Mouse (Mus musculus) midbrain, embryonic 15.5 days (tissue): ENCODE results near the gene 2310039H08Rik. TPM values are rescaled to one million over a fixed set of nuclear protein-coding genes. Genes with fewer than 3 reads are reported as not detected.
"Not testable (repeated sequence)": the region's sequence is repeated elsewhere in the genome, so short reads cannot be mapped to it uniquely, and the experiment has no call there.

Source experiments
- ATAC-seq: fragments of 200-750 bp; cut with Nextera tagmentation; replicated peaks from 2 replicates; pipeline ENCODE4 v1.8.0; 2017; ENCODE audit warnings: moderate TSS enrichment
- H3K27ac ChIP-seq: fragments of 300-500 bp; sonication (generic); 2 replicates; pipeline ENCODE4 v1.5.1; 2015; ENCODE audit warnings: mild to moderate bottlenecking, inconsistent platforms
- H3K27me3 ChIP-seq: fragments of 300-500 bp; sonication (generic); replicated peaks from 2 replicates; pipeline ENCODE4 v1.6.1; 2015; ENCODE audit warnings: inconsistent platforms
- H3K36me3 ChIP-seq: fragments of 300-500 bp; sonication (generic); replicated peaks from 2 replicates; pipeline ENCODE4 v1.6.1; 2015; ENCODE audit warnings: inconsistent platforms
- H3K4me1 ChIP-seq: fragments of 300-500 bp; sonication (generic); 2 replicates; pipeline ENCODE4 v1.6.1; 2015; ENCODE audit warnings: inconsistent platforms
- H3K4me2 ChIP-seq: fragments of 300-500 bp; sonication (generic); 2 replicates; pipeline ENCODE4 v1.6.1; 2015; ENCODE audit warnings: inconsistent platforms, mild to moderate bottlenecking, moderate library complexity
- H3K4me3 ChIP-seq: fragments of 300-500 bp; sonication (generic); 2 replicates; pipeline ENCODE4 v1.5.1; 2015; ENCODE audit warnings: mild to moderate bottlenecking, inconsistent platforms
- H3K9ac ChIP-seq: fragments of 300-500 bp; sonication (generic); 2 replicates; pipeline ENCODE4 v1.6.1; 2015; ENCODE audit warnings: mild to moderate bottlenecking, inconsistent platforms
- H3K9me3 ChIP-seq: fragments of 300-500 bp; sonication (generic); 2 replicates; pipeline ENCODE4 v1.6.1; 2016; ENCODE audit warnings: inconsistent platforms
- WGBS: fragments of 180-500 bp; shearing (Covaris S2); methylation state at CpG from one replicate; pipeline ENCODE4 v1.1.7; 2015; ENCODE audit warnings: mixed read lengths; 5-methylcytosine and 5-hydroxymethylcytosine counted together
- polyA plus RNA-seq: library from polyadenylated mRNA; unstranded; fragments of >200 nt; fragmentation: Nextera tagmentation; extraction: Ambion mirVana; gene quantifications from 2 replicates; pipeline ENCODE4 v1.2.1, GENCODE M21; 2015

2310039H08Rik gene
- polyA plus RNA-seq, 1 experiment from 2014 or later = 54.9 TPM

GRCm38 (mm10) chr17:46786952-46787351 is 14.5 kb downstream of the 2310039H08Rik start:
- no peaks in the 10 kb centered on the region for H3K27me3 ChIP-seq
- H3K27ac ChIP-seq = no peak overlapping the region
- no peaks in the 10 kb centered on the region for H3K9me3 ChIP-seq
- 0 out of 2 replicates have a peak, but pooled peaks cover 4% of the 10 kb centered on the region for H3K4me1 ChIP-seq
- H3K4me2 ChIP-seq = no peak overlapping the region
- H3K36me3 ChIP-seq = no peaks in the 10 kb centered on the region
- no peak overlapping the region for H3K4me3 ChIP-seq
- no peak overlapping the region for H3K9ac ChIP-seq
- 92% methylated on average over 5 of the region's 5 CpGs for WGBS
- ATAC-seq = no peak

- H3K36me3 ChIP-seq, H3K27me3 ChIP-seq, H3K27ac ChIP-seq, ATAC-seq, H3K9ac ChIP-seq, H3K9me3 ChIP-seq, H3K4me1 ChIP-seq, H3K4me3 ChIP-seq, H3K4me2 ChIP-seq: not testable (repeated sequence)
- WGBS = 60% methylated on average over 2 of the region's 2 CpGs
Observed at GRCm38 (mm10) chr17:46787974-46788373, 15.5 kb downstream of the 2310039H08Rik start.

- Histone ChIP-seq H3K9me3 (no peaks in the 10 kb centered on the region), H3K4me3 (no peak overlapping the region), H3K27ac (no peak overlapping the region), H3K4me1 (no peaks in the 10 kb centered on the region), H3K4me2 (no peak overlapping the region), H3K9ac (no peak overlapping the region), H3K27me3 (no peaks in the 10 kb centered on the region), H3K36me3 (no peaks in the 10 kb centered on the region)
- WGBS = 95% methylated on average over 2 of the region's 2 CpGs
- ATAC-seq = no peak
Observed at GRCm38 (mm10) chr17:46792963-46793362, 20.5 kb downstream of the 2310039H08Rik start.

GRCm38 (mm10) chr17:46796743-46797142 is 24.3 kb downstream of the 2310039H08Rik start:
- H3K27me3 ChIP-seq = no peaks in the 10 kb centered on the region
- H3K9me3 ChIP-seq = no peaks in the 10 kb centered on the region
- H3K9ac ChIP-seq = no peak overlapping the region
- H3K36me3 ChIP-seq = peaks cover 28% of the 10 kb centered on the region
- no peak for ATAC-seq
- no peak overlapping the region for H3K4me2 ChIP-seq
- no peaks in the 10 kb centered on the region for H3K4me1 ChIP-seq
- no peak overlapping the region for H3K4me3 ChIP-seq
- WGBS = 92% methylated on average over 4 of the region's 4 CpGs
- H3K27ac ChIP-seq = no peak overlapping the region

GRCm38 (mm10) chr17:46797386-46797785 is 25.0 kb downstream of the 2310039H08Rik start:
- Histone ChIP-seq H3K36me3 (peaks cover 32% of the 10 kb centered on the region), H3K4me1 (no peaks in the 10 kb centered on the region), H3K9me3 (no peaks in the 10 kb centered on the region), H3K4me3 (no peak overlapping the region), H3K9ac (no peak overlapping the region), H3K4me2 (no peak overlapping the region), H3K27ac (no peak overlapping the region), H3K27me3 (no peaks in the 10 kb centered on the region)
- no peak for ATAC-seq
- 18% methylated on average over 8 of the region's 8 CpGs for WGBS

GRCm38 (mm10) chr17:46799680-46800079 is 27.2 kb downstream of the 2310039H08Rik start:
- WGBS = 83% methylated on average over 10 of the region's 10 CpGs
- no peaks in the 10 kb centered on the region for H3K4me1 ChIP-seq
- no peak overlapping the region for H3K4me3 ChIP-seq
- no peak overlapping the region for H3K4me2 ChIP-seq
- no peak overlapping the region for H3K9ac ChIP-seq
- H3K36me3 ChIP-seq = peaks cover 35% of the 10 kb centered on the region
- H3K27me3 ChIP-seq = no peaks in the 10 kb centered on the region
- H3K27ac ChIP-seq = no peak overlapping the region
- ATAC-seq = no peak
- no peaks in the 10 kb centered on the region for H3K9me3 ChIP-seq

GRCm38 (mm10) chr17:46801761-46802160 is 29.3 kb downstream of the 2310039H08Rik start:
- no peaks in the 10 kb centered on the region for H3K27me3 ChIP-seq
- no peak for ATAC-seq
- H3K9me3 ChIP-seq = no peaks in the 10 kb centered on the region
- no peak overlapping the region for H3K4me2 ChIP-seq
- H3K36me3 ChIP-seq = peaks cover 43% of the 10 kb centered on the region
- WGBS = 88% methylated on average over 6 of the region's 6 CpGs
- H3K4me3 ChIP-seq = no peak overlapping the region
- H3K9ac ChIP-seq = no peak overlapping the region
- H3K4me1 ChIP-seq = no peaks in the 10 kb centered on the region
- no peak overlapping the region for H3K27ac ChIP-seq

- no peaks in the 10 kb centered on the region for H3K27me3 ChIP-seq
- H3K9me3 ChIP-seq = no peaks in the 10 kb centered on the region
- H3K4me2 ChIP-seq = no peak overlapping the region
- no peak overlapping the region for H3K27ac ChIP-seq
- 94% methylated on average over 10 of the region's 10 CpGs for WGBS
- H3K4me1 ChIP-seq = no peaks in the 10 kb centered on the region
- no peak for ATAC-seq
- H3K36me3 ChIP-seq = peaks cover 58% of the 10 kb centered on the region
- no peak overlapping the region for H3K4me3 ChIP-seq
- H3K9ac ChIP-seq = no peak overlapping the region
Observed at GRCm38 (mm10) chr17:46808376-46808775, 35.9 kb downstream of the 2310039H08Rik start.

GRCm38 (mm10) chr17:46809131-46809830 is 36.8 kb downstream of the 2310039H08Rik start:
- no peak overlapping the region for H3K27ac ChIP-seq

GRCm38 (mm10) chr17:46810672-46811071 is 38.2 kb downstream of the 2310039H08Rik start:
- no peak overlapping the region for H3K9ac ChIP-seq
- ATAC-seq = no peak
- no peaks in the 10 kb centered on the region for H3K27me3 ChIP-seq
- H3K36me3 ChIP-seq = peaks cover 59% of the 10 kb centered on the region
- no peaks in the 10 kb centered on the region for H3K9me3 ChIP-seq
- 79% methylated on average over 3 of the region's 3 CpGs for WGBS
- no peak overlapping the region for H3K4me2 ChIP-seq
- no peaks in the 10 kb centered on the region for H3K4me1 ChIP-seq
- no peak overlapping the region for H3K4me3 ChIP-seq
- H3K27ac ChIP-seq = no peak overlapping the region

More at GRCm38 (mm10) chr17:46809131-46809830, 36.8 kb downstream of the 2310039H08Rik start:
- Histone ChIP-seq H3K27me3 (no peaks in the 10 kb centered on the region), H3K36me3 (peaks cover 59% of the 10 kb centered on the region), H3K9me3 (no peaks in the 10 kb centered on the region), H3K4me3 (no peak overlapping the region), H3K9ac (no peak overlapping the region), H3K4me1 (no peaks in the 10 kb centered on the region), H3K4me2 (no peak overlapping the region)
- no peak for ATAC-seq
- WGBS = 86% methylated on average over 6 of the region's 6 CpGs

GRCm38 (mm10) chr17:46812442-46812841 is 40.0 kb downstream of the 2310039H08Rik start:
- H3K4me2 ChIP-seq = no peak overlapping the region
- no peak for ATAC-seq
- H3K27ac ChIP-seq = no peak overlapping the region
- WGBS = 80% methylated on average over 1 of the region's 1 CpGs
- peaks cover 46% of the 10 kb centered on the region for H3K36me3 ChIP-seq
- H3K9me3 ChIP-seq = no peaks in the 10 kb centered on the region
- no peak overlapping the region for H3K4me3 ChIP-seq
- H3K4me1 ChIP-seq = no peaks in the 10 kb centered on the region
- no peak overlapping the region for H3K9ac ChIP-seq
- no peaks in the 10 kb centered on the region for H3K27me3 ChIP-seq

GRCm38 (mm10) chr17:46813637-46814036 is 41.2 kb downstream of the 2310039H08Rik start:
- 84% methylated on average over 8 of the region's 8 CpGs for WGBS
- H3K4me1 ChIP-seq = no peaks in the 10 kb centered on the region
- H3K9ac ChIP-seq = no peak overlapping the region
- no peak for ATAC-seq
- H3K9me3 ChIP-seq = no peaks in the 10 kb centered on the region
- H3K4me3 ChIP-seq = no peak overlapping the region
- no peaks in the 10 kb centered on the region for H3K27me3 ChIP-seq
- H3K36me3 ChIP-seq = peaks cover 37% of the 10 kb centered on the region
- H3K4me2 ChIP-seq = no peak overlapping the region
- no peak overlapping the region for H3K27ac ChIP-seq

- Histone ChIP-seq H3K9me3 (no peaks in the 10 kb centered on the region), H3K4me2 (no peak overlapping the region), H3K4me3 (no peak overlapping the region), H3K9ac (no peak overlapping the region), H3K36me3 (peaks cover 29% of the 10 kb centered on the region), H3K27ac (no peak overlapping the region), H3K4me1 (no peaks in the 10 kb centered on the region), H3K27me3 (no peaks in the 10 kb centered on the region)
- WGBS = 92% methylated on average over 6 of the region's 6 CpGs
- ATAC-seq = no peak
Observed at GRCm38 (mm10) chr17:46814497-46814896, 42.1 kb downstream of the 2310039H08Rik start.
